Mouse (Mus musculus) midbrain, embryonic 14.5 days (tissue): ENCODE measurements at regions not wholly inside any gene's neighbourhood (a gene's known extent, or its start where the extent isn't known, plus 50 kb on each side); places are given as distances from the start of the nearest gene placed in this dataset.
"Not testable (repeated sequence)": the region's sequence is repeated elsewhere in the genome, so short reads cannot be mapped to it uniquely, and the experiment has no call there.

Experiments used
- ATAC-seq: fragments of 200-750 bp; cut with Nextera tagmentation; 2 replicates; pipeline ENCODE4 v1.8.0; 2017; ENCODE audit warnings: moderate number of reproducible peaks, moderate library complexity; ENCODE audit not compliant: low FRiP score, low TSS enrichment
- DNase-seq: peaks from one replicate; pipeline ENCODE4 v3.0.0-alpha.2; 2015
- H3K27ac ChIP-seq: fragments of 300-500 bp; sonication (generic); replicated peaks from 2 replicates; pipeline ENCODE4 v1.5.1; 2014; ENCODE audit warnings: mild to moderate bottlenecking, low read depth, low read length, moderate library complexity
- H3K27me3 ChIP-seq: fragments of 300-500 bp; sonication (generic); 2 replicates; pipeline ENCODE4 v1.6.1; 2014; ENCODE audit warnings: low read length, control low read depth, mixed read lengths; ENCODE audit not compliant: control insufficient read depth, insufficient read depth
- H3K36me3 ChIP-seq: fragments of 300-500 bp; sonication (generic); 2 replicates; pipeline ENCODE4 v1.6.1; 2014; ENCODE audit warnings: low read length, control low read depth; ENCODE audit not compliant: control insufficient read depth, insufficient read depth
- H3K4me1 ChIP-seq: fragments of 300-500 bp; sonication (generic); 2 replicates; pipeline ENCODE4 v1.6.1; 2014; ENCODE audit warnings: mild to moderate bottlenecking, antibody characterized with exemption, low read length, control low read depth; ENCODE audit not compliant: control insufficient read depth, insufficient read depth
- H3K4me2 ChIP-seq: fragments of 300-500 bp; sonication (generic); 2 replicates; pipeline ENCODE4 v1.6.1; 2014; ENCODE audit warnings: mild to moderate bottlenecking, low read length, moderate library complexity
- H3K4me3 ChIP-seq: fragments of 300-500 bp; sonication (generic); replicated peaks from 2 replicates; pipeline ENCODE4 v1.5.1; 2014; ENCODE audit warnings: low read depth, low read length
- H3K9ac ChIP-seq: fragments of 300-500 bp; sonication (generic); replicated peaks from 2 replicates; pipeline ENCODE4 v1.6.1; 2014; ENCODE audit warnings: mild to moderate bottlenecking, low read length, moderate library complexity
- H3K9me3 ChIP-seq: fragments of 300-500 bp; sonication (generic); 2 replicates; pipeline ENCODE4 v1.6.1; 2016; ENCODE audit warnings: low read length, control low read depth, mixed read lengths; ENCODE audit not compliant: control insufficient read depth
- WGBS: fragments of 180-500 bp; shearing (Covaris S2); extraction: QIAGEN DNeasy Blood & Tissue Kit; methylation state at CpG from one replicate; pipeline ENCODE4 v1.1.7; 2014; 5-methylcytosine and 5-hydroxymethylcytosine counted together

DNA sequence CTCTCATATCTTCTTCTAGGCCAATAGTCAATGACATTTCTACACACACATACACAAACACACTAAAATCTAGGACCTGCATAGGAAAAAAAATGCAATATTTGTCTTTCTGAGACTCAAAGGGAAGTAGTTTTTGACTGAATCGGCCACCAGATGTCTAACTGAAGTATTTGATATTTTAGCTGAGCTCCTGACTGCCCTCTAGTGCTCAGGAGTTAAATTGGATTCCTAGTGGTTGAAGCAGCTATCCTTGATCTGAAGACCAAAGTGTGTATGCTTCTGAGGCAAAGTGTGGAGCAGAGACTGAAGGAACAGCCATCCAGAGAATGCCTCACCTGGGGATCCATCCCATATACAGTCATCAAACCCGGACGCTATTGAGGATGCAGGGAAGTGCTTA, 384.4 kb upstream of the Olfr1507 start:
- no CpG with 5 or more reads among the region's 3 CpGs for WGBS
- not testable (repeated sequence) for H3K27ac ChIP-seq, H3K4me2 ChIP-seq, H3K4me3 ChIP-seq, DNase-seq, ATAC-seq, H3K9me3 ChIP-seq, H3K27me3 ChIP-seq, H3K36me3 ChIP-seq, H3K4me1 ChIP-seq, H3K9ac ChIP-seq

DNA sequence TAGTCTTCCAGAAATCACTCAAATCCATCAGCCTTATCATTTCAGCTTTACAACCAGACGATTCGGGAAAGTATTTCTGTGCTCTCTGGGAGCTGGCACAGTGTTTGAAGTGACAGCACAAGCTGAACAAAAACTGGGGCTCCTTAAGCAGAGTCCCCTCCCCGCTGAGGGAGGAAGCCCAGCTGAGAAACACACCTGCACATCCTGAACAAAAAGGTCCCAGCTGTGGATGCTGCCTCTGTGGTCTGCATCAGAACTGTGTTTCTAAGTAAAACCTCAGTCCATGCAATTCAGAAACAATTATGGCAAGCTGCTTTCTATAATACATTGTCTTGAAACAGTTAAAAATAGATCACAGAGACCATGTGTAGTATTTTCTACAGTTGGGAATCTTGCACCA, 368.3 kb upstream of the Olfr1507 start:
- H3K9ac ChIP-seq, ATAC-seq, H3K27me3 ChIP-seq, H3K27ac ChIP-seq, H3K36me3 ChIP-seq, DNase-seq, H3K4me3 ChIP-seq, H3K4me2 ChIP-seq, H3K9me3 ChIP-seq, H3K4me1 ChIP-seq: not testable (repeated sequence)
- WGBS: no CpG with 5 or more reads among the region's 3 CpGs

GRCm38 (mm10) chr14:52863107-52863506, 367.6 kb upstream of the Olfr1507 start:
- not testable (repeated sequence) for H3K27me3 ChIP-seq, H3K27ac ChIP-seq, H3K4me3 ChIP-seq, ATAC-seq, H3K4me1 ChIP-seq, H3K9ac ChIP-seq, H3K4me2 ChIP-seq, DNase-seq, H3K9me3 ChIP-seq, H3K36me3 ChIP-seq

DNA sequence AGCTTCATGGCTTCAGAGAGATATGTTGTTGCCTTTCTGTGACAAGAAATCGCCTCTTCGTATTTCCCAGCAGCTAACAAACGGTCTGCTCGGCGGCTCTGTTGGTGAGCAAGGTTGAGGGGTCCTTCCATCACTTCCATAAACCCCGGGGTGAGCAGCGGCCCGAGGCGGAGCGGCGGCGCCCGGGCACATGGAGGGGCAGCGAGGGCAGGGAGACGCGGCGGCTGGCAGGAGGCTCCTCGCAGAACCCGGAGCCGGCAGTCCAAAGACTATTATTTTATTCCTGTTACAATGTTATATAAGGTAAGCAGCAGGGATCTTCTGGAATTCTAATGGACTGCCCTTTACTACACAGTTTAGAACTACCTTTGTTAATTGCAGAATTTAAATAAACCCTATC, 366.9 kb upstream of the Olfr1507 start:
- not testable (repeated sequence) for H3K4me1 ChIP-seq, H3K27ac ChIP-seq, H3K4me3 ChIP-seq, ATAC-seq, H3K27me3 ChIP-seq, H3K4me2 ChIP-seq, DNase-seq, H3K9me3 ChIP-seq, H3K36me3 ChIP-seq, H3K9ac ChIP-seq
- WGBS: 62% methylated on average over 7 of the region's 20 CpGs

- H3K9ac ChIP-seq, H3K36me3 ChIP-seq, H3K4me2 ChIP-seq, H3K4me3 ChIP-seq, H3K4me1 ChIP-seq, ATAC-seq, H3K27ac ChIP-seq, H3K9me3 ChIP-seq, DNase-seq, H3K27me3 ChIP-seq: not testable (repeated sequence)
- WGBS: no CpG with 5 or more reads among the region's 2 CpGs
Observed at GRCm38 (mm10) chr14:52855339-52855738, 359.8 kb upstream of the Olfr1507 start.

DNA sequence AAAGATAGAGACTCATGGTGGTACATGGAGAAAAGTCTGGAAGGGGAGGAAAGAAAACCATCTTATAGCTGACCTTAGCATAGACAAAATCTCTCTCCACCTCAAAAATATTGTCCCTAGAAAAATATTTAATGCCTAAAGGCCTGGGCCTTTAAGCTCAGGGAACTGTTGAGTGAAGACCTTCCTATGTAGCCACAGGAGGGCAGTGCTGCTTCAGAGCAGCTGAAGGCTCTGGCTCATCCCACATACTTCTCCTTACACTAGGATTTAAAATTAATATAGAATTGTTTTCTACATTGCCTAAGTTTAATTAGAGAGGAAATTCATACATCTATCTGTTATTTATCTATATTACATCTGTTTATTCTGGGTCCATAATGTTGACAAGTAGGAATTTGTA, 358.0 kb upstream of the Olfr1507 start:
- not testable (repeated sequence) for H3K36me3 ChIP-seq, H3K4me1 ChIP-seq, H3K4me3 ChIP-seq, H3K27me3 ChIP-seq, DNase-seq, H3K27ac ChIP-seq, H3K4me2 ChIP-seq, H3K9ac ChIP-seq, H3K9me3 ChIP-seq, ATAC-seq

DNA sequence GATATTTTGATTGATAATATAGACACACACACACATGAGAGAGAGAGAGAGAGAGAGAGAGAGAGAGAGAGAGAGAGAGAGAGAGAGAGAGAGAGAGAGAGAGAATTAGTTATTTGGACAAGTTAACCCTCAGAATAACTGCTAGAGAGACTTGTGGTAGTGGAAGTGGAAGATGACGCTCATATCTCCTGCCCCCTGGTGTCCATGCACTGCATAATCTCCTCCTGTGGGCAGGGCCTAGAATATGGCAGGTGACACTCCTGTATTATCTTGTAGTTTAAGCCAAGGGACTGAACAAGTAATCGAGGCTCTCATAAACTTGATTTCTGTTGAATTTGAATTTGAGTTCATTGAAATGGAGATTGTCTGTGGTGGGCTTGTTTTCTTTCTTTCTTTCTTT, 352.4 kb upstream of the Olfr1507 start:
- not testable (repeated sequence) for H3K27me3 ChIP-seq, H3K36me3 ChIP-seq, ATAC-seq, DNase-seq, H3K27ac ChIP-seq, H3K9me3 ChIP-seq, H3K4me2 ChIP-seq, H3K9ac ChIP-seq, H3K4me3 ChIP-seq, H3K4me1 ChIP-seq
- WGBS: no CpG with 5 or more reads among the region's 2 CpGs

- not testable (repeated sequence) for H3K27me3 ChIP-seq, H3K4me3 ChIP-seq, DNase-seq, H3K4me2 ChIP-seq, H3K9ac ChIP-seq, H3K9me3 ChIP-seq, H3K36me3 ChIP-seq, H3K4me1 ChIP-seq, H3K27ac ChIP-seq, ATAC-seq
- WGBS: no CpG with 5 or more reads among the region's 1 CpGs
Observed at GRCm38 (mm10) chr14:52824005-52824404, 328.5 kb upstream of the Olfr1507 start.

DNA sequence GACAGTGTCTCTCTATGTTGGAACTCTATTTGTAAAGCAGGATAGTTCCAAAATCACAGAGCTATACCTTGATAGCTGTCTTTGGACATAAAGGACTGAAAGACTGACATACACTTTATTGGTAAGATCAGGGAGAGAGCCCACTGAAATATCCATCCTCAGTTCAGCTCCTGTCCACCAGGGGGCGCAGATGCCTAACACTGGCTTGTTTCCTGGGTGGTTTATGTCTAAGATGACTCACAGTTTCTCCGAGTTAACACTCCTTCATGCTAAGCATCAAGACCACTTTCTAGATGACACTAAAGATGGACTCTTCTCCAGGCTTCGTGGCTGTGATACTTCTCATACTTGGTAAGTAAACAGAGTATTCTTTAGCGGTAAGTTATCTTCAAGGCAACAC, 326.1 kb upstream of the Olfr1507 start:
- not testable (repeated sequence) for ATAC-seq, H3K4me1 ChIP-seq, H3K4me2 ChIP-seq, H3K27ac ChIP-seq, DNase-seq, H3K9ac ChIP-seq, H3K27me3 ChIP-seq, H3K9me3 ChIP-seq, H3K4me3 ChIP-seq, H3K36me3 ChIP-seq
- no CpG with 5 or more reads among the region's 4 CpGs for whole genome bisulfite sequencing

- not testable (repeated sequence) for H3K9me3 ChIP-seq, ATAC-seq, H3K36me3 ChIP-seq, H3K27ac ChIP-seq, H3K27me3 ChIP-seq, H3K4me2 ChIP-seq, H3K4me1 ChIP-seq, DNase-seq, H3K4me3 ChIP-seq, H3K9ac ChIP-seq
- WGBS: 100% methylated on average over 1 of the region's 5 CpGs
Observed at GRCm38 (mm10) chr14:52811128-52811415, 315.5 kb upstream of the Olfr1507 start.
